Mouse (Mus musculus) midbrain, postnatal 0 days (tissue): ENCODE results near the gene Plpp2. TPM values are rescaled to one million over a fixed set of nuclear protein-coding genes. Genes with fewer than 3 reads are reported as not detected.

ENCODE experiments used
- ATAC-seq: fragments of 200-750 bp; cut with Nextera tagmentation; 2 replicates; pipeline ENCODE4 v1.8.0; 2017; ENCODE audit warnings: moderate number of reproducible peaks, mild to moderate bottlenecking, moderate TSS enrichment, moderate library complexity; ENCODE audit not compliant: low FRiP score
- DNase-seq: peaks from one replicate; pipeline ENCODE4 v3.0.0-alpha.2; 2015; ENCODE audit warnings: low spot score
- H3K27ac ChIP-seq: fragments of 300-500 bp; sonication (generic); 2 replicates; pipeline ENCODE4 v1.5.1; 2014; ENCODE audit warnings: low read depth, mild to moderate bottlenecking, low read length, mixed read lengths
- H3K27me3 ChIP-seq: fragments of 300-500 bp; sonication (generic); 2 replicates; pipeline ENCODE4 v1.6.1; 2014; ENCODE audit warnings: low read length, control low read depth, mixed read lengths; ENCODE audit not compliant: insufficient read depth
- H3K36me3 ChIP-seq: fragments of 300-500 bp; sonication (generic); 2 replicates; pipeline ENCODE4 v1.6.1; 2014; ENCODE audit warnings: low read length, control low read depth, mixed read lengths; ENCODE audit not compliant: insufficient read depth
- H3K4me1 ChIP-seq: fragments of 300-500 bp; sonication (generic); 2 replicates; pipeline ENCODE4 v1.6.1; 2014; ENCODE audit warnings: mild to moderate bottlenecking, control low read depth, antibody characterized with exemption, low read length, mixed read lengths; ENCODE audit not compliant: insufficient read depth
- H3K4me2 ChIP-seq: fragments of 300-500 bp; sonication (generic); 2 replicates; pipeline ENCODE4 v1.6.1; 2014; ENCODE audit warnings: low read depth, mild to moderate bottlenecking, low read length, mixed read lengths; ENCODE audit not compliant: poor library complexity, severe bottlenecking
- H3K4me3 ChIP-seq: fragments of 300-500 bp; sonication (generic); 2 replicates; pipeline ENCODE4 v1.5.1; 2014; ENCODE audit warnings: low read depth, mild to moderate bottlenecking, low read length, moderate library complexity
- H3K9ac ChIP-seq: fragments of 300-500 bp; sonication (generic); replicated peaks from 2 replicates; pipeline ENCODE4 v1.6.1; 2014; ENCODE audit warnings: mild to moderate bottlenecking, low read length, moderate library complexity, mixed read lengths; ENCODE audit not compliant: poor library complexity, severe bottlenecking
- H3K9me3 ChIP-seq: fragments of 300-500 bp; sonication (generic); 2 replicates; pipeline ENCODE4 v1.6.1; 2016; ENCODE audit warnings: low read length, control low read depth
- CTCF ChIP-seq: IDR thresholded peaks from 2 replicates; pipeline ENCODE4 v1.5.1; 2016; ENCODE audit warnings: antibody characterized with exemption, mild to moderate bottlenecking
- WGBS: fragments of 180-500 bp; shearing (Covaris S2); extraction: QIAGEN DNeasy Blood & Tissue Kit; methylation state at CpG from one replicate; pipeline ENCODE4 v1.1.7; 2014; 5-methylcytosine and 5-hydroxymethylcytosine counted together
- polyA plus RNA-seq: library from polyadenylated mRNA; unstranded; fragments of >200 nt; fragmentation: Nextera tagmentation; extraction: Ambion mirVana; gene quantifications from 2 replicates; pipeline ENCODE4 v1.2.1, GENCODE M21; 2015
- total RNA-seq: library from RNA; depleted of rRNA; stranded (reverse); fragments of >200 nt; gene quantifications from 2 replicates; pipeline ENCODE4 v1.2.3, GENCODE M21; 2014

The Plpp2 gene
- total and polyA plus RNA-seq, 2 experiments from 2014 or later, result 22.7 to 34.6 TPM

DNA sequence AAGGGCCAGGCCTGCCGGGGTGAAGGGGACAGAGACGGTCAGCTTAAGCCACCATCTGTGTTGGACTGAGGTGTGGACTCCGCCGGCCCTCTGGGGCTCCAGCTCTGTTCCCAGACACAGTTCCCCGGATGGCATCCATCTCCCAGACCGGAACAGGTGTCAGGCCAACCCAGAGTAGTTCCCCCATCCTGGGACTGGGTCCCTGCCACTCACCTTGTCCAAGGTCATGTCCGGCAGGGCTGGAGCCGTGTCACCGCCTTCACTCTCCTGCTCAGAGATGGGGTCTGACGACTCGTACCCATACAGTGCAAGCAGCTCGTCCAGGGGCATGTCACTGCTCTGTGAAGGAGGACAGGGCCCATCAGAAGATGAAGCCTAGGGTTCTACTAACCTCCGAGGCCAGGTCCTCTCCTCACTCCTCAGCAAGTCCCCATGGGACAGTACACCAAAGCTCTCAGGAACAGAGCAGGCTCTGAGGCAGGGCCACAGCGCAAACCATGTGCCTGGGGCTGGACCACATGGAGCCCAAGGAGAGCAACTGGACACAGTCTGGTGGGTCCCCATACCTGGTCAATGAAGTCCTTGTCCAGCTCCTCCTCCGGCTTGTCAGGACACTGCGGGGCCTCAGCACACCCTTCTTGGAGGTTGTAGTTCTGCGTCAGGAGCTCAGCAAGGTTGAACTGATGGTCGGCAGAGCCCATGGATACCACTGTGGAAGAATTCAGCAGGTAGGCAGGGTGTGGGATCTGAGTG is 15.6 kb upstream of the Plpp2 start:
- Histone ChIP-seq H3K27me3 (no peaks in the 10 kb centered on the region), H3K4me2 (no peak overlapping the region), H3K27ac (no peak overlapping the region), H3K4me3 (no peak overlapping the region), H3K9me3 (no peaks in the 10 kb centered on the region), H3K9ac (no peak overlapping the region), H3K36me3 (peaks cover 59% of the 10 kb centered on the region), H3K4me1 (peaks cover 8% of the 10 kb centered on the region)
- ATAC-seq (no peak), DNase-seq (no peak)
- no peak for TF ChIP-seq CTCF
- 94% methylated on average over 18 of the region's 18 CpGs for WGBS

DNA sequence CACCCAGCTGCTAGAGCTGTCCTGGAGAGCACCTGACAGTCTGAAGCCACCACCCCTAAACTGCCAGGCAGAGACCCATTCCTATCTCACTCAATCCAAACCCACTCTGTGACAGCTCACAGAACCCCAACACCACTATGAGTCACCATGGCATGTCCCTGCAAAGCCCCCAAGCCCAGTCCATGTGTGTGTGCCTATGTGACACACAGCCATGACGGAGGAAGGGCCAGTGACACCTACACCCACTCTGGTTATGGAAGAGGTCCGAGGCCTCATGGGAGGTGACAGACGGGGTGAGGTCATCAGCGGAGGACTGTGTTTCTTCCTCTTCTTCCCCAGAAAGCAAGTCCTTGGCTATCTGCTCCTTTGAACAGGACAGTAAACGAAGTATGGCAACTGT is 14.9 kb upstream of the Plpp2 start:
- 93% methylated on average over 5 of the region's 5 CpGs for WGBS
- Histone ChIP-seq H3K4me3 (no peak overlapping the region), H3K9ac (no peak overlapping the region), H3K9me3 (no peaks in the 10 kb centered on the region), H3K4me2 (no peak overlapping the region), H3K27ac (no peak overlapping the region), H3K4me1 (peaks cover 5% of the 10 kb centered on the region), H3K36me3 (peaks cover 64% of the 10 kb centered on the region), H3K27me3 (no peaks in the 10 kb centered on the region)
- TF ChIP-seq CTCF, result no peak
- DNase-seq, result no peak
- no peak for ATAC-seq

DNA sequence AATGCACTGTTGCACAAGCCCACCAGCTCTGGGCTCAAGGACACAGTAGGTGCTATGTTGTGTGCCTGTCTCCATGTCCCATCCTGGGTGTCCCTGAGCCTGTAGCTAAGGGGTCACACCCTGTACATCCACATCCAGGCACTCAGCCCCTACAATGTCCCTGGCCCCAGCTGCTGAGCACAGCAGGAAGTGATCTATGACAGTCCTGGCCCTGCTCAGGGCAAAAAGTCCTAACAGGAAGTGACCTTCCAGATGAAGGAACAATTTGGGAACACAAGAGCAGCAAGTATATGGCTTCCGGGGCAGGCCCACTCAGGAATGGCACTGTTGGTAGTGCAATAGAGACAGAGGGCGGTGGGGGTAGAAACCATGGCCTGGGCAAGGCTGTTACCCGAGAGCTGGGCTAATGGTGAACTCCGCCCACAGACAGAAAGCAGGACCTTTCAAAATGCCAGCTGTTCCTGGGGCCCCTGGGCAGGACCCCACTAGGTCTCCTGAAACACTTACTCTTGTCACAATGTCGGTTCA is 13.6 kb upstream of the Plpp2 start:
- Histone ChIP-seq H3K4me3 (no peak overlapping the region), H3K9ac (no peak overlapping the region), H3K27ac (no peak overlapping the region), H3K27me3 (no peaks in the 10 kb centered on the region), H3K4me1 (no peaks in the 10 kb centered on the region), H3K36me3 (peaks cover 74% of the 10 kb centered on the region), H3K9me3 (no peaks in the 10 kb centered on the region), H3K4me2 (no peak overlapping the region)
- DNase-seq (no peak), ATAC-seq (no peak)
- TF ChIP-seq CTCF, result no peak
- 78% methylated on average over 5 of the region's 5 CpGs for WGBS

DNA sequence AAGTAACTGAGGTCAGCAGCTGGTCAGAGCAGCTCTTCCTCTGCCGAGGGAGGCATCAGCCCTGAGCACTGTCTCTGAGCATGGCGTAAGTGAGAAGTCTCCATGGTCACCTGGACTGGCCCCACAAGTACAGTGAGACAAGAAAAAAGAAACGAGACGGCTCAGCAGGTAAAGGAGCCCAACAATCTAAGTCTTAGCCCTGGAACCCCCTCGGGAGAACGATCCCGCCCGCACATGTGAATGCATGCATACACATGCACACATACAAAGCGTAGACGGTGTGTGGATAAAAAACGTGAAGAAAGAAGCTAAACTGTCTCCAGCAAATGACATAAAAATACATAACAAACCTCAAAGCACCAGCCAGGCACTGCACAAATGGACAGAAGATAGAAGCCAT is 12.9 kb upstream of the Plpp2 start:
- Histone ChIP-seq H3K4me3 (no peak overlapping the region), H3K9me3 (no peaks in the 10 kb centered on the region), H3K4me1 (no peaks in the 10 kb centered on the region), H3K36me3 (peaks cover 81% of the 10 kb centered on the region), H3K27me3 (no peaks in the 10 kb centered on the region), H3K9ac (no peak overlapping the region), H3K4me2 (no peak overlapping the region), H3K27ac (no peak overlapping the region)
- TF ChIP-seq CTCF, result no peak
- 94% methylated on average over 11 of the region's 11 CpGs for WGBS
- ATAC-seq (no peak), DNase-seq (no peak)

DNA sequence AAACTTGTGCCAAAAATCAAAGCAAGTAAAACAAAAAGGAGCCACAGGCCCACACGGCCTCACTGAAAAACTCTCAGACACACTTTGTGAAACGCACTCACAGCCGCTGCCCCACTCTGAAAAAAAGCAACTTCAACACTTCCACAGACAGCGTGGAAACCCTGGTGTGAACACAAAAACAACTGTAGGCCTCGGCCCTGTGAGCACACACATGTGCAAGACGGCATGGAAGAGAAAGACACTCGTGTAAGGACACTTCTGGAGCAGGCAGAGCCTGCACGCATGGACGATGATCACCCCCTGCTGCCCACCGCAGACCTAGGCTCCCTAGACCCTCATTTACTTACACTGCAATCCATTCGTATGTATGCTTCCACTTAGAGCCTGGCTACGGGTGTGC is 12.3 kb upstream of the Plpp2 start:
- Histone ChIP-seq H3K36me3 (peaks cover 86% of the 10 kb centered on the region), H3K27ac (no peak overlapping the region), H3K27me3 (no peaks in the 10 kb centered on the region), H3K4me2 (no peak overlapping the region), H3K4me1 (no peaks in the 10 kb centered on the region), H3K9me3 (no peaks in the 10 kb centered on the region), H3K4me3 (no peak overlapping the region), H3K9ac (no peak overlapping the region)
- TF ChIP-seq CTCF, result no peak
- ATAC-seq (no peak), DNase-seq (no peak)
- WGBS, result 86% methylated on average over 12 of the region's 12 CpGs

DNA sequence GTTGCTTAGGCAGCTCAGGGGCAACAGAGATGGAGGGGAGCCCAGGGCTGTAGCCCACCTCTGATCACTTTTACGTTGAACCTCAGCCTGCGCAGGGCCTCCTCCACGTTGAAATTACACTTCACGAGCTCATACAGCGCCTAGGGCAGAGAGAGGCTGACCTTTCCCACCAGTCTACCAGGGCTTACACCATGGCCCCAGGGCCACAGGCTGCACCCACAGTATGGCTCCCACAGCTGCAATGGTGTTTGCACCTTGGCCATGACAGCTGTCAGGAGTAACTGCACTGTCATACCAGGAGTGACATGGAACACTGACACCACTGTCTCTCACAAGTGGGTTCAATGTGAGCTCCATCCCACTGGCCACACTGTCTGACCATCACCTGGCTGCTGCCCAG is 11.0 kb upstream of the Plpp2 start:
- H3K4me1 ChIP-seq, result no peaks in the 10 kb centered on the region
- WGBS, result 100% methylated on average over 5 of the region's 5 CpGs
- no peak for DNase-seq
- ATAC-seq, result no peak
- H3K4me2 ChIP-seq, result no peak overlapping the region
- H3K4me3 ChIP-seq, result no peak overlapping the region
- H3K27ac ChIP-seq, result no peak overlapping the region
- H3K9ac ChIP-seq, result no peak overlapping the region
- no peaks in the 10 kb centered on the region for H3K9me3 ChIP-seq
- H3K27me3 ChIP-seq, result no peaks in the 10 kb centered on the region
- no peak for TF ChIP-seq CTCF
- peaks cover 92% of the 10 kb centered on the region for H3K36me3 ChIP-seq
